In the genomic region with DNA sequence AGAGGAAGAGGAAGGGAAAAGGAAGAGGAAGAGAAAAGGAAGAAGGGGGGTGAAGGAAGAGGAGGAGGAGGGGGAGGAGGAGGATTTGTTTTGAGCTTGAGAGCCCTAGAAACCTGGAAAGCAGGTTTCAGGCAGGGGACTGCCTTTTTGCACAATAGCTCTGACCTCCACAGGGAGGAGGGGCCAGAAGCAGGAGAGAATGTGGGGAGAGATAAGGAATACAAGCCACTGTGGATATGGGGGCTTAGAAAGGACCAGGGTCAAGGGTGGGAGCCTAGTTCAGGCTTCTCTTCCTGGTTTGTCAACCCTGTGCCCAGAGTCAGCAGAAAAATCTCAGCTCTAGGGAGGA, we compare ENCODE assay signal across 8 mouse cellular contexts. TPM values are rescaled to one million over a fixed set of nuclear protein-coding genes. Genes with fewer than 3 reads are reported as not detected.
A peak's percentile ranks its signal among the peaks of the same experiment; 100 is the strongest.
DNase-seq lines count a peak whose midpoint lies in the region; ATAC-seq lines count a peak whose summit lies in the region.

No protein-coding gene starts in this region.

- H3K4me2 ChIP-seq in kidney, embryonic 15.5 days = peak overlapping the region; percentile 55
- peak overlapping the region; percentile 55 for H3K4me2 ChIP-seq in embryonic facial prominence, embryonic 12.5 days (replicated peaks)
- H3K4me2 ChIP-seq in intestine, embryonic 15.5 days (replicated peaks) = peak overlapping the region; percentile 61
- peak overlapping the region; percentile 57 for H3K4me2 ChIP-seq in neural tube, embryonic 12.5 days (replicated peaks)

- no peak overlapping the region for H3K9ac ChIP-seq in kidney, embryonic 15.5 days
- H3K9ac ChIP-seq in embryonic facial prominence, embryonic 12.5 days = 0 out of 2 replicates have a peak overlapping the region, but pooled peaks have one; percentile 27
- no peak overlapping the region; the same call in 1 of the 2 replicates for H3K9ac ChIP-seq in intestine, embryonic 15.5 days
- 0 out of 2 replicates have a peak overlapping the region, but pooled peaks have one; percentile 38 for H3K9ac ChIP-seq in neural tube, embryonic 12.5 days

- DNase-seq in kidney, postnatal 10 days = no peak
- no peak for DNase-seq in ovary, postnatal 36 days (ENCODE audit: low spot score)
- DNase-seq in right cerebral cortex, postnatal 4 days = no peak
- DNase-seq in layer of hippocampus, postnatal 25 days (ENCODE audit: extremely low spot score in 1 of 2, low spot score in 1 of 2) = no peak

- H3K4me3 ChIP-seq in kidney, embryonic 15.5 days (replicated peaks) = no peak overlapping the region
- peak overlapping the region; percentile 23 for H3K4me3 ChIP-seq in embryonic facial prominence, embryonic 12.5 days
- H3K4me3 ChIP-seq in intestine, embryonic 15.5 days (replicated peaks) = no peak overlapping the region
- H3K4me3 ChIP-seq in neural tube, embryonic 12.5 days = no peak overlapping the region

- no peaks in the 10 kb centered on the region for H3K36me3 ChIP-seq in kidney, embryonic 15.5 days
- H3K36me3 ChIP-seq in embryonic facial prominence, embryonic 12.5 days = no peaks in the 10 kb centered on the region
- no peaks in the 10 kb centered on the region for H3K36me3 ChIP-seq in intestine, embryonic 15.5 days
- no peaks in the 10 kb centered on the region for H3K36me3 ChIP-seq in neural tube, embryonic 12.5 days

- peak overlapping the region; percentile 96 for H3K27ac ChIP-seq in kidney, embryonic 15.5 days
- peak overlapping the region; percentile 86 for H3K27ac ChIP-seq in embryonic facial prominence, embryonic 12.5 days
- H3K27ac ChIP-seq in intestine, embryonic 15.5 days = peak overlapping the region; percentile 76
- peak overlapping the region; percentile 74 for H3K27ac ChIP-seq in neural tube, embryonic 12.5 days

- H3K4me1 ChIP-seq in kidney, embryonic 15.5 days = peaks cover 90% of the 10 kb centered on the region
- H3K4me1 ChIP-seq in embryonic facial prominence, embryonic 12.5 days = peaks cover 69% of the 10 kb centered on the region
- peaks cover 47% of the 10 kb centered on the region for H3K4me1 ChIP-seq in intestine, embryonic 15.5 days (replicated peaks)
- H3K4me1 ChIP-seq in neural tube, embryonic 12.5 days = peaks cover 68% of the 10 kb centered on the region

- H3K27me3 ChIP-seq in kidney, embryonic 15.5 days = no peaks in the 10 kb centered on the region
- no peaks in the 10 kb centered on the region for H3K27me3 ChIP-seq in embryonic facial prominence, embryonic 12.5 days
- no peaks in the 10 kb centered on the region for H3K27me3 ChIP-seq in intestine, embryonic 15.5 days (replicated peaks)
- H3K27me3 ChIP-seq in neural tube, embryonic 12.5 days (replicated peaks) = no peaks in the 10 kb centered on the region

- no peak for ATAC-seq in kidney, embryonic 15.5 days (replicated peaks; ENCODE audit: low FRiP score)
- ATAC-seq in embryonic facial prominence, embryonic 12.5 days (ENCODE audit: insufficient number of reproducible peaks, insufficient read depth, low FRiP score, low TSS enrichment) = peak; percentile 28; the same call in 1 of the 2 replicates
- peak; percentile 5; the same call in 1 of the 2 replicates for ATAC-seq in intestine, embryonic 15.5 days
- no peak for ATAC-seq in neural tube, embryonic 12.5 days (ENCODE audit: low FRiP score, low read depth)

- H3K9me3 ChIP-seq in kidney, embryonic 15.5 days (replicated peaks) = no peaks in the 10 kb centered on the region
- no peaks in the 10 kb centered on the region for H3K9me3 ChIP-seq in embryonic facial prominence, embryonic 12.5 days
- no peaks in the 10 kb centered on the region for H3K9me3 ChIP-seq in intestine, embryonic 15.5 days
- no peaks in the 10 kb centered on the region for H3K9me3 ChIP-seq in neural tube, embryonic 12.5 days

RNA-seq across cellular contexts. Expression of a gene that starts 21.6 kb away (rescaled TPM):
- 24.6 and 28.7 TPM in 2 replicates for polyA plus RNA-seq in kidney, embryonic 15.5 days (2015; fragmentation: Nextera tagmentation; extraction: Ambion mirVana)
- 22.4 and 23.5 TPM in 2 replicates for polyA plus RNA-seq in embryonic facial prominence, embryonic 12.5 days (2016; fragmentation: Nextera tagmentation; extraction: Ambion mirVana)
- polyA plus RNA-seq in intestine, embryonic 15.5 days (2015; fragmentation: Nextera tagmentation; extraction: Ambion mirVana) = 16.4 and 17.3 TPM in 2 replicates
- 39.1 and 43.0 TPM in 2 replicates for polyA plus RNA-seq in neural tube, embryonic 12.5 days (2016; fragmentation: Nextera tagmentation; extraction: Ambion mirVana)
- 100 to 1,000 TPM; 105 to 109 TPM for total RNA-seq in layer of hippocampus, postnatal 25 days (2021)

RNA-seq across cellular contexts. Expression of a gene that starts 49.9 kb away (rescaled TPM):
- polyA plus RNA-seq in kidney, embryonic 15.5 days (2015; fragmentation: Nextera tagmentation; extraction: Ambion mirVana) = 143 and 145 TPM in 2 replicates
- polyA plus RNA-seq in embryonic facial prominence, embryonic 12.5 days (2016; fragmentation: Nextera tagmentation; extraction: Ambion mirVana) = 191 TPM in 2 replicates
- polyA plus RNA-seq in intestine, embryonic 15.5 days (2015; fragmentation: Nextera tagmentation; extraction: Ambion mirVana) = 69.9 and 72.4 TPM in 2 replicates
- polyA plus RNA-seq in neural tube, embryonic 12.5 days (2016; fragmentation: Nextera tagmentation; extraction: Ambion mirVana) = 190 and 194 TPM in 2 replicates
- 100 to 1,000 TPM; 123 to 127 TPM for total RNA-seq in layer of hippocampus, postnatal 25 days (2021)

RNA-seq across cellular contexts. Expression of a gene that starts 50.1 kb away (rescaled TPM):
- polyA plus RNA-seq in kidney, embryonic 15.5 days (2015; fragmentation: Nextera tagmentation; extraction: Ambion mirVana) = 32.9 and 33.0 TPM in 2 replicates
- 23.4 and 23.6 TPM in 2 replicates for polyA plus RNA-seq in embryonic facial prominence, embryonic 12.5 days (2016; fragmentation: Nextera tagmentation; extraction: Ambion mirVana)
- 18.2 and 20.5 TPM in 2 replicates for polyA plus RNA-seq in intestine, embryonic 15.5 days (2015; fragmentation: Nextera tagmentation; extraction: Ambion mirVana)
- polyA plus RNA-seq in neural tube, embryonic 12.5 days (2016; fragmentation: Nextera tagmentation; extraction: Ambion mirVana) = 11.4 and 12.2 TPM in 2 replicates
- 1 to 10 TPM; 4.4 to 6.3 TPM for total RNA-seq in layer of hippocampus, postnatal 25 days (2021)

Comparison
In these comparisons a context has a peak if more than half of its experiments do, and no peak if none do; other contexts are left out.
1. ATAC-seq: peak in embryonic facial prominence, embryonic 12.5 days (single experiment) and intestine, embryonic 15.5 days (single experiment); none in kidney, embryonic 15.5 days (single experiment) and neural tube, embryonic 12.5 days (single experiment).
2. H3K9ac ChIP-seq: peak in embryonic facial prominence, embryonic 12.5 days (single experiment) and neural tube, embryonic 12.5 days (single experiment); none in kidney, embryonic 15.5 days (single experiment) and intestine, embryonic 15.5 days (single experiment).
3. Peak in every context shown above with its lines, with median percentiles within 50 percentile points of each other: H3K27ac ChIP-seq and H3K4me2 ChIP-seq.